ENCODE assay signal across 25 mouse cellular contexts in genomic region chr6:40011066-40011465, GRCm38 (mm10).
"Had no signal": no experiment of that assay in that cellular context is flagged by ENCODE, and none has a peak within 500 bp of the region (broad histone marks: within the 10 kb centered on the region; RNA-seq: fewer than 3 reads in every experiment).

No protein-coding gene starts in this region.

- H3K4me3 ChIP-seq: limb, embryonic 10.5 days; limb, embryonic 12.5 days; limb, embryonic 13.5 days; limb, embryonic 15.5 days; liver, embryonic 12.5 days; liver, embryonic 13.5 days; liver, embryonic 15.5 days; lung, embryonic 15.5 days; megakaryocyte, embryonic 14.5 days; midbrain, embryonic 10.5 days; midbrain, embryonic 12.5 days; midbrain, embryonic 13.5 days; midbrain, embryonic 15.5 days; myocyte; neural tube, embryonic 12.5 days had no signal

- H3K9me3 ChIP-seq: limb, embryonic 10.5 days; limb, embryonic 12.5 days; limb, embryonic 13.5 days; limb, embryonic 15.5 days; liver, embryonic 12.5 days; liver, embryonic 13.5 days; liver, embryonic 15.5 days; lung, embryonic 15.5 days; midbrain, embryonic 10.5 days; midbrain, embryonic 12.5 days; midbrain, embryonic 13.5 days; midbrain, embryonic 15.5 days; neural tube, embryonic 12.5 days had no signal

- H3K4me1 ChIP-seq: limb, embryonic 12.5 days; limb, embryonic 15.5 days; liver, embryonic 12.5 days; liver, embryonic 13.5 days; liver, embryonic 15.5 days; lung, embryonic 15.5 days; megakaryocyte, embryonic 14.5 days had no signal

- H3K36me3 ChIP-seq: limb, embryonic 10.5 days; limb, embryonic 12.5 days; limb, embryonic 13.5 days; limb, embryonic 15.5 days; liver, embryonic 12.5 days; liver, embryonic 13.5 days; liver, embryonic 15.5 days; lung, embryonic 15.5 days; midbrain, embryonic 10.5 days; midbrain, embryonic 12.5 days; midbrain, embryonic 13.5 days; midbrain, embryonic 15.5 days; neural tube, embryonic 12.5 days had no signal

- H3K27me3 ChIP-seq: limb, embryonic 12.5 days; limb, embryonic 15.5 days; liver, embryonic 12.5 days; liver, embryonic 13.5 days; liver, embryonic 15.5 days; lung, embryonic 15.5 days; megakaryocyte, embryonic 14.5 days; midbrain, embryonic 12.5 days; midbrain, embryonic 13.5 days; midbrain, embryonic 15.5 days; neural tube, embryonic 12.5 days had no signal

- DNase-seq: left cerebral cortex, postnatal 4 days; liver; liver, embryonic 13.5 days; liver, postnatal 0 days; lung, adult 18-20 months; lung, adult 2 months; lung, postnatal 36 days; lung, postnatal 4 days; midbrain, embryonic 14.5 days had no signal

- H3K27ac ChIP-seq: limb, embryonic 10.5 days; limb, embryonic 12.5 days; limb, embryonic 13.5 days; limb, embryonic 15.5 days; liver, embryonic 12.5 days; liver, embryonic 13.5 days; liver, embryonic 14.5 days; liver, embryonic 15.5 days; lung, embryonic 15.5 days; macrophage; midbrain, embryonic 10.5 days; midbrain, embryonic 12.5 days; midbrain, embryonic 13.5 days; midbrain, embryonic 15.5 days; neural tube, embryonic 12.5 days had no signal
